Mouse (Mus musculus) erythroid progenitor cell, adult 5-6 weeks (primary cell): ENCODE measurements around the gene Rnase12. TPM values are rescaled to one million over a fixed set of nuclear protein-coding genes. Genes with fewer than 3 reads are reported as not detected.
A peak's percentile ranks its signal among the peaks of the same experiment; 100 is the strongest.

ENCODE experiments used
- ATAC-seq: replicated peaks from 2 replicates; pipeline ENCODE4 v1.8.0; 2016; ENCODE audit warnings: moderate number of reproducible peaks, mild to moderate bottlenecking, moderate TSS enrichment, inconsistent platforms; ENCODE audit not compliant: poor library complexity, low FRiP score, severe bottlenecking
- total RNA-seq, 2 experiments: library from RNA; stranded (forward) in 1 of 2; stranded (reverse) in 1 of 2; fragments of 150-400 nt in 1 of 2; fragments of 186-747, 209-891 nt in 1 of 2; gene quantifications; 2 replicates each; pipeline versions ENCODE4 v1.2.3 to v1.2.4; 2015 to 2017; ENCODE audit warnings: low replicate concordance in 2 of 2

Gene Rnase12
- total RNA-seq (2015; ENCODE audit: low replicate concordance) = 7.1 TPM in 1 of 2 replicates, not detected in the other
- total RNA-seq (2017; ENCODE audit: low replicate concordance) = 7.3 TPM in 1 of 2 replicates, not detected in the other

GRCm38 (mm10) chr14:51057401-51057831 is at the start of gene Rnase12:
Gene Rnase12 (minus strand): TSS chr14:51057661.
- no peak for ATAC-seq

GRCm38 (mm10) chr14:51106449-51106967 is 49.0 kb upstream of the Rnase12 start:
- no peak for ATAC-seq

- no peak for ATAC-seq
Measured at GRCm38 (mm10) chr14:51104366-51104765, 46.9 kb upstream of the Rnase12 start.

GRCm38 (mm10) chr14:51103217-51103616 is 45.8 kb upstream of the Rnase12 start:
- peak; percentile 75 for ATAC-seq

GRCm38 (mm10) chr14:51101284-51101683 is 43.8 kb upstream of the Rnase12 start:
- no peak for ATAC-seq

- ATAC-seq = no peak
Measured at GRCm38 (mm10) chr14:51098921-51099320, 41.5 kb upstream of the Rnase12 start.

- peak; percentile 75 for ATAC-seq
Measured at GRCm38 (mm10) chr14:51098300-51098699, 40.8 kb upstream of the Rnase12 start.

GRCm38 (mm10) chr14:51095736-51096524 is 38.5 kb upstream of the Rnase12 start:
- ATAC-seq = no peak

GRCm38 (mm10) chr14:51094921-51095320 is 37.5 kb upstream of the Rnase12 start:
- no peak for ATAC-seq

- ATAC-seq = no peak
Measured at GRCm38 (mm10) chr14:51094096-51094875, 36.8 kb upstream of the Rnase12 start.

- ATAC-seq = no peak
Measured at GRCm38 (mm10) chr14:51093496-51093895, 36.0 kb upstream of the Rnase12 start.

GRCm38 (mm10) chr14:51092073-51092620 is 34.7 kb upstream of the Rnase12 start:
- ATAC-seq = no peak

- no peak for ATAC-seq
Measured at GRCm38 (mm10) chr14:51090921-51091900, 33.8 kb upstream of the Rnase12 start, which contains the start of the genes Rnase4 and Ang. Gene Rnase4 (plus strand): TSS chr14:51091077. Gene Ang (plus strand): TSS chr14:51091150.

- 0 out of 2 replicates have a peak, but pooled peaks have one; percentile 32 for ATAC-seq
Measured at GRCm38 (mm10) chr14:51090077-51090781, 32.8 kb upstream of the Rnase12 start.

- no peak for ATAC-seq
Measured at GRCm38 (mm10) chr14:51089674-51090076, 32.2 kb upstream of the Rnase12 start.

GRCm38 (mm10) chr14:51088970-51089673 is 31.7 kb upstream of the Rnase12 start:
- ATAC-seq = peak; percentile 84

GRCm38 (mm10) chr14:51088166-51088969 is 30.9 kb upstream of the Rnase12 start:
- ATAC-seq = peak; percentile 46
